Mouse (Mus musculus) activated CD4-positive, CD25-positive, alpha-beta regulatory T cell (primary cell): Measurements from ENCODE around the gene Gm21477. TPM values are rescaled to one million over a fixed set of nuclear protein-coding genes. Genes with fewer than 3 reads are reported as not detected.

ENCODE experiments used
- polyA plus RNA-seq, 2 experiments: library from polyadenylated mRNA; unstranded; fragments of 100-300 nt; shearing (Covaris generic); gene quantifications; one replicate each; pipeline ENCODE4 v1.2.1; 2017

Gm21477 gene
- not detected for polyA plus RNA-seq

DNA sequence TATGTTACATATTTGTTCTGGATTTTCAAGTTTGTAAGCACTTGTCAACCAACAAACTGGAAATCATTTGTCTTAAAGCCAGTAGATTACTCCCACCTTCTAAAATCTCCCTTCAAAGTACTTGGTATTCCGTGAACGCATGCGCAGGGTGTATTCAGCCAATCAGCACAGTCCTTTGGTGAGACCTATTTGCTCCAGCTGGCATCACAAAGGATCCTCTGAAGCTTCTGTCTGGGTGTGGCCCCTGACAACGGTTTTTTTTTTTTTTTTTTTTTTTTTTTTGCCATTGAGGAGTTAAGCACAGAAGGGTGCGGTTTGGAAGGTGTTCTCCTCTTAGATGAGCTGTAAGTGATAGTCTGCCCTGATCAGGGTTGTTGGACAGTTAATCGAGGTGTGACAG lies at the start of gene Gm21477:
Gene Gm21477, plus strand, starts transcription at position 301 of the 400 bp plus-strand sequence.

